Mouse (Mus musculus): ENCODE data around the gene Shisa8.
"Not testable (repeated sequence)": the region's sequence is repeated elsewhere in the genome, so short reads cannot be mapped to it uniquely, and the experiment has no call there.

The Shisa8 gene

GRCm38 (mm10) chr15:82212752-82213063 lies at the start of gene Shisa8:
Gene Shisa8, minus strand, starts transcription at chr15:82212815.
- DNase-seq (ENCODE audit: low read depth, low spot score) = no peak

GRCm38 (mm10) chr15:82259510-82259909 lies 46.9 kb upstream of the Shisa8 start:
- DNase-seq (ENCODE audit: low read depth, low spot score) = peak; percentile 90
- Histone ChIP-seq H3K36me3 (ENCODE audit: control insufficient read depth, insufficient read depth, low read length, poor library complexity, severe bottlenecking) (no peaks in the 10 kb centered on the region), H3K27me3 (ENCODE audit: control insufficient read depth, insufficient read depth, low read length, poor library complexity, severe bottlenecking) (no peaks in the 10 kb centered on the region)

More at GRCm38 (mm10) chr15:82212752-82213063, at the start of gene Shisa8:
- H3K27me3 ChIP-seq (ENCODE audit: control insufficient read depth, insufficient read depth, low read length, poor library complexity, severe bottlenecking) = no peaks in the 10 kb centered on the region
- H3K36me3 ChIP-seq (ENCODE audit: control insufficient read depth, insufficient read depth, low read length, poor library complexity, severe bottlenecking) = 0 out of 2 replicates have a peak, but pooled peaks cover 2% of the 10 kb centered on the region

GRCm38 (mm10) chr15:82255944-82256383 lies 43.3 kb upstream of the Shisa8 start:
- Histone ChIP-seq H3K36me3 (ENCODE audit: control insufficient read depth, insufficient read depth, low read length, poor library complexity, severe bottlenecking) (no peaks in the 10 kb centered on the region), H3K27me3 (ENCODE audit: control insufficient read depth, insufficient read depth, low read length, poor library complexity, severe bottlenecking) (no peaks in the 10 kb centered on the region)
- DNase-seq (ENCODE audit: low read depth, low spot score) = no peak

- no peaks in the 10 kb centered on the region for H3K27me3 ChIP-seq (ENCODE audit: control insufficient read depth, insufficient read depth, low read length, poor library complexity, severe bottlenecking)
- no peaks in the 10 kb centered on the region for H3K36me3 ChIP-seq (ENCODE audit: control insufficient read depth, insufficient read depth, low read length, poor library complexity, severe bottlenecking)
- DNase-seq (ENCODE audit: low read depth, low spot score) = peak; percentile 17
Observed at GRCm38 (mm10) chr15:82255248-82255647, 42.6 kb upstream of the Shisa8 start.

GRCm38 (mm10) chr15:82252097-82252496 lies 39.5 kb upstream of the Shisa8 start, which contains the start of gene 1500009C09Rik:
Gene 1500009C09Rik, plus strand, starts transcription at chr15:82252397.
- Histone ChIP-seq H3K27me3 (ENCODE audit: control insufficient read depth, insufficient read depth, low read length, poor library complexity, severe bottlenecking) (no peaks in the 10 kb centered on the region), H3K36me3 (ENCODE audit: control insufficient read depth, insufficient read depth, low read length, poor library complexity, severe bottlenecking) (no peaks in the 10 kb centered on the region)
- no peak for DNase-seq (ENCODE audit: low read depth, low spot score)

- H3K36me3 ChIP-seq (ENCODE audit: control insufficient read depth, insufficient read depth, low read length, poor library complexity, severe bottlenecking) = no peaks in the 10 kb centered on the region
- peak; percentile 42 for DNase-seq (ENCODE audit: low read depth, low spot score)
- H3K27me3 ChIP-seq (ENCODE audit: control insufficient read depth, insufficient read depth, low read length, poor library complexity, severe bottlenecking) = no peaks in the 10 kb centered on the region
Observed at GRCm38 (mm10) chr15:82251579-82251978, 39.0 kb upstream of the Shisa8 start.

GRCm38 (mm10) chr15:82247131-82247776 lies 34.6 kb upstream of the Shisa8 start:
- Histone ChIP-seq H3K36me3 (ENCODE audit: control insufficient read depth, insufficient read depth, low read length, poor library complexity, severe bottlenecking) (no peaks in the 10 kb centered on the region), H3K27me3 (ENCODE audit: control insufficient read depth, insufficient read depth, low read length, poor library complexity, severe bottlenecking) (no peaks in the 10 kb centered on the region)
- DNase-seq (ENCODE audit: low read depth, low spot score) = no peak

- H3K36me3 ChIP-seq (ENCODE audit: control insufficient read depth, insufficient read depth, low read length, poor library complexity, severe bottlenecking); DNase-seq (ENCODE audit: low read depth, low spot score); H3K27me3 ChIP-seq (ENCODE audit: control insufficient read depth, insufficient read depth, low read length, poor library complexity, severe bottlenecking): not testable (repeated sequence)
Observed at GRCm38 (mm10) chr15:82244805-82245161, 32.2 kb upstream of the Shisa8 start.

GRCm38 (mm10) chr15:82244115-82244804 lies 31.6 kb upstream of the Shisa8 start, which contains the start of gene Cenpm:
Gene Cenpm, minus strand, starts transcription at chr15:82244748.
- peak; percentile 91 for DNase-seq (ENCODE audit: low read depth, low spot score)
- Histone ChIP-seq H3K27me3 (ENCODE audit: control insufficient read depth, insufficient read depth, low read length, poor library complexity, severe bottlenecking) (no peaks in the 10 kb centered on the region), H3K36me3 (ENCODE audit: control insufficient read depth, insufficient read depth, low read length, poor library complexity, severe bottlenecking) (no peaks in the 10 kb centered on the region)

GRCm38 (mm10) chr15:82243742-82244114 lies 31.1 kb upstream of the Shisa8 start:
- Histone ChIP-seq H3K27me3 (ENCODE audit: control insufficient read depth, insufficient read depth, low read length, poor library complexity, severe bottlenecking) (no peaks in the 10 kb centered on the region), H3K36me3 (ENCODE audit: control insufficient read depth, insufficient read depth, low read length, poor library complexity, severe bottlenecking) (no peaks in the 10 kb centered on the region)
- DNase-seq (ENCODE audit: low read depth, low spot score) = peak; percentile 18

GRCm38 (mm10) chr15:82243311-82243710 lies 30.7 kb upstream of the Shisa8 start:
- DNase-seq (ENCODE audit: low read depth, low spot score) = no peak
- Histone ChIP-seq H3K36me3 (ENCODE audit: control insufficient read depth, insufficient read depth, low read length, poor library complexity, severe bottlenecking) (no peaks in the 10 kb centered on the region), H3K27me3 (ENCODE audit: control insufficient read depth, insufficient read depth, low read length, poor library complexity, severe bottlenecking) (no peaks in the 10 kb centered on the region)

GRCm38 (mm10) chr15:82236565-82236964 lies 23.9 kb upstream of the Shisa8 start:
- peak; percentile 92 for DNase-seq (ENCODE audit: low read depth, low spot score)
- no peaks in the 10 kb centered on the region for H3K36me3 ChIP-seq (ENCODE audit: control insufficient read depth, insufficient read depth, low read length, poor library complexity, severe bottlenecking)
- no peaks in the 10 kb centered on the region for H3K27me3 ChIP-seq (ENCODE audit: control insufficient read depth, insufficient read depth, low read length, poor library complexity, severe bottlenecking)

GRCm38 (mm10) chr15:82235661-82236060 lies 23.0 kb upstream of the Shisa8 start:
- no peaks in the 10 kb centered on the region for H3K27me3 ChIP-seq (ENCODE audit: control insufficient read depth, insufficient read depth, low read length, poor library complexity, severe bottlenecking)
- DNase-seq (ENCODE audit: low read depth, low spot score) = peak; percentile 51
- no peaks in the 10 kb centered on the region for H3K36me3 ChIP-seq (ENCODE audit: control insufficient read depth, insufficient read depth, low read length, poor library complexity, severe bottlenecking)

- no peaks in the 10 kb centered on the region for H3K36me3 ChIP-seq (ENCODE audit: control insufficient read depth, insufficient read depth, low read length, poor library complexity, severe bottlenecking)
- DNase-seq (ENCODE audit: low read depth, low spot score) = peak; percentile 77
- no peaks in the 10 kb centered on the region for H3K27me3 ChIP-seq (ENCODE audit: control insufficient read depth, insufficient read depth, low read length, poor library complexity, severe bottlenecking)
Observed at GRCm38 (mm10) chr15:82232651-82233050, 20.0 kb upstream of the Shisa8 start.

GRCm38 (mm10) chr15:82231591-82232378 lies 19.2 kb upstream of the Shisa8 start:
- no peaks in the 10 kb centered on the region for H3K36me3 ChIP-seq (ENCODE audit: control insufficient read depth, insufficient read depth, low read length, poor library complexity, severe bottlenecking)
- no peaks in the 10 kb centered on the region for H3K27me3 ChIP-seq (ENCODE audit: control insufficient read depth, insufficient read depth, low read length, poor library complexity, severe bottlenecking)
- no peak for DNase-seq (ENCODE audit: low read depth, low spot score)
